Mouse (Mus musculus) megakaryocyte, embryonic 14.5 days (primary cell): Measurements from ENCODE around the gene Klhl10.

Experiments
- FLI1 ChIP-seq: IDR thresholded peaks from 2 replicates; pipeline ENCODE4 v1.6.1; 2012; ENCODE audit warnings: low read length, inconsistent platforms, mixed read lengths
- GATA1 ChIP-seq: IDR thresholded peaks from 3 replicates; pipeline ENCODE4 v1.6.1; 2012; ENCODE audit warnings: mixed read lengths, low read length, inconsistent platforms, borderline replicate concordance

- TF ChIP-seq GATA1 (no peak), FLI1 (no peak)
Measured at GRCm38 (mm10) chr11:100493771-100494170, 52.1 kb downstream of the Klhl10 start.
